Mouse (Mus musculus): Measurements from ENCODE around the gene Cdk14.

The Cdk14 gene

DNA sequence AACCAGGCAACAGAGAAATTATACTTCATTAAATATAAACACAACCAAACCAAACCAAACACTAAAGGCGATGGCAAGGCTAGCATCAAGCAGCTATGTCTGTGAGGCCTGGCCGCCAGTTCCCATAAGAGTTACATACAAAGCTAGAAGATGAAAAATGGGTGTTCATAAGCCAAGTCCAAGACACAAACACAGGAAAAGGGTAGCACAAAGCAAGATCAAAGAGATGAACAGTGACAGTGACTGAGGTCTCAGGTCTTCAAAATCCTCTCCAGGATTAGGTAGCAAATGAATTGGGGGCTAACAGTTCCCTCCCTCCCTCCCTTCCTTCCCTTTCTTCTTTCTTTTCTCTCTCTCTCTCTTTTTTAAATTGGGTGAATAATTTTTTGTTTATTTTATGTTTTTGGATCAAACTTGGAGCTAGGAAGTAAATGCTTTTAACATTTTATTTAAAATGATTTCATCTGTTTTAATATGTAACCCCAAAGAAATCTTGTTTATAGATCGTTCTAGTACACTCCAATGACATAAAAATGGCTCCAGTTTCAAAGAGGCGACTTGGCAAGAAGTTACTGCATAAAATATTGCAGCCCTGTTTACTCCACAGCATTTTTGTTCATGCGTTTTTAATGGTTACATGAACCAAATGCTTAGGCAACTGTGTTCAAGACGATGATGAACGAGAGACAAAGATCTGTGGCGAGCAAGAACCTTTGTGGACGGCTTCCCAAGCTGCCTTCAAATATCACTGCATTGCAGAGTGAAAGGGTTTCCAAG is 568.0 kb downstream of the Cdk14 start:
- peak; percentile 24 for DNase-seq (ENCODE audit: low spot score)

DNA sequence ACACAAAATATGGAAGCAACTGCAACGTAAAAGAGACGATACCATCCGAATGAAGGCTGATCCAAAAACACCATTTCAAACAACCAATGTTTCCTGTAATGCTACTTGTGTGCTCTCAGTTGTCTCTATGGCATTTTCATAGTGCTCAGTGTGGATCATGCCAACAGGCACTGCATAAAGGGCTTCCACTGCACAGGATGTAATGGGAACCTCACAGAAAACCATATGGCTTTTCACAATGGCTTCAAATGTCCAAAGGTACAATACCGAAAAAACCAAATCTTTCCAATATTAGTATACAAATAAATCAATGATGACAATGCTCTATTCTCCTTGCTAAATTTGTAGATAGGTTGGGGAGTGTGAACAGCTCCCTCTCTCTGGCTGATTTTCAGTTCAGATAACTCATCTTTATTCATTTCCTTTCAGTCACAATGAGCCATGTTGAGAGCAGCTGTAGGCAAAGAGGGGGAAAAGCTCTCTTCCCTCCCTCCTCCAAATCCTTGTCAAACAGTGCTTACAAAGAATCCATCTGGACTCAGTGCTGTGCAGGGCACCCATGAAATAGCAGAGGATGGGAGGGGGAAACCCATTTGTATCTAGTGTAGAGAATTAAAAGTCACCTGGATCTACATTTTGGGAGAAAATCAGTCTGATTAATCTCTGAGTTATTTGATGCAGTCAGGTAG is 568.7 kb downstream of the Cdk14 start:
- no peak for DNase-seq (ENCODE audit: low spot score)

DNA sequence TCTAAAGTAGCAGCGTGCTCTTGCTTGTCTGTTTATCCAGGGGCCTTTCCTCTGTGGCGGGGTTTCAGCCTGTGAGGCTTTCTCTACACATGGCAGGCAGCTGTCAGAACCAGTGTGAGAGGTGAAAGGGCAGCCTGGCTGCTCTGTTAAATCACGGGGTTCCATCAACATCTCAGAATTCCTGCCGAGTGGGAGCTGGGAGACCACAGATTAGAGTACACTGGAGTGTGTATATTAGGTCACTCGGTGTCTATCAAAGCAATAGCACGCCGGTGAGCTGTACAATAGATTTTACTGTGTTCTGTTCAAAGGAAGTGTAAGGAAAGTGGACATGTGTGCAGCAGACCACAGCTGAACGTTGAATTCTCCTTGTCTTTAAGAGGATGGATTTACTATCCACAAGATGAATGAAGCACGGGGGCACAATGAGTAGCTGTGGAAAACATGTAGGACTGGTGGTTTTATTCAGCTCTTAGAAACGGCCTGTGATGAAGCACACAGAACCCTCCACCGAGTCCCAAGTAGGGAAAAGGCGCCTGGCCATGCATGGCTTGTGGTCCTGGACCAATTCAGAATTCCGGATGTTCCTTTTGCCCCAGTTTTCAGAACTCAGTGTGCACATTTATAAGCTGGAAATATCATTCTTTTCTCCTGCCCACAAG is 585.2 kb downstream of the Cdk14 start:
- no peak for DNase-seq (ENCODE audit: low spot score)

DNA sequence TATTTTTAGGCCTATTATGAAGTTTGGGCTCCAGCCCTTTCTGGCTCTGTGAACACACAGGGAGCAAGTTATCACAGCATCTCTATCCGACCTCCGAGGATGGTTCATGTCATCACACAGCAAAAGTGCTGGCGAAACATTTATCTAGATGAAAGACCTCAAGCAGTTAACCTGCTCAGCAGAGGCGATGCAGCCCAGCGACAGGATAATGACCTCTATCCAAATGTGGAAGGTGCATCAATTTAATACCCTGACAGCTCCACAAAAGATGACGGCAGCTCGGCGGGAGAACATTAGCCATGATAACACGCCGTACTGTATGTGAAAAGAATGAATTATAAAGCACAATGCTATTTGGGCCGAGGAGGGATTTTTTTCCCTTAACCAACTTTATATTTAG is 586.2 kb downstream of the Cdk14 start:
- no peak for DNase-seq (ENCODE audit: low spot score)

- no peak for DNase-seq (ENCODE audit: low spot score)
Observed at GRCm38 (mm10) chr5:4826886-4827285, 593.2 kb downstream of the Cdk14 start.

- peak; percentile 38 for DNase-seq (ENCODE audit: low spot score)
Observed at GRCm38 (mm10) chr5:4825951-4826350, 594.2 kb downstream of the Cdk14 start.

- DNase-seq (ENCODE audit: low spot score) = no peak
Observed at GRCm38 (mm10) chr5:4825076-4825475, 595.0 kb downstream of the Cdk14 start.

GRCm38 (mm10) chr5:4824171-4824570 is 595.9 kb downstream of the Cdk14 start:
- DNase-seq (ENCODE audit: low spot score) = no peak

DNA sequence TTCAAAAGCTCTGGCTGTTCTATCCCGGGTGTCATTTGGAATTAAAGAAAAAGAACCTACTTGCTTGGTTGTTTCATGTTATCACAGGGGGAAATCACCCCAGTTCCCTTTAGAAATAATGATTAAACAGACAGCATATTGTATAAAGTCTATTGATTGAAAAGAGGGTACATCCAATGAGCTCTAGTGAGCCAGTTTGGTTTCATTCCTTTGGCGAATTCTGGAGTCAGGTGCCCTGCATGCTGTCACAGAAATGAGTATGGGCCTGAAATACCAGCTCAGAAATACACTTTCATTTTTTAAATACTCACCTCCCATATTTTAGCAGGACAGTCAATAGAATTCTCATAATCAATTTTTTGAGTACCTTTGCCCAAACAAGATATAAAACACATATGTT is 598.1 kb downstream of the Cdk14 start:
- no peak for DNase-seq (ENCODE audit: low spot score)

DNA sequence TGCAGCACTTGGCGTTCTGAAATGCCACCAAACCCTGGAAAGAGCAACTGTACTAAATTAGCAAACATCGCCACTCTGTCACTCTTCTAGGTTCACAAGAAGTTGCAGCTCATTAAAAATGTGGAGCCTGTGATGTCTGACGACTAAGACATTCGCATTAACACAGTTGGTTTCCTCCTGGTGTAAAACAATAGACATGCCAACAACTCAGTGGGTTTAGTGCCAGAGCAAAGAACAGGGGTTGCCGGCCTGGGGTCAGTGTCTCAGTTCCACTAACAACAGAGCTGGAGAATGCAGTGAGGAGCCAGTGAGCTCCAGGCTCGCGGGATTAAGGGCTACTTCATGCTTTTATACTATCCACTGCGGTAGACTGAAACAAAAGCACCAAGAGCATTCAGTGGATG is 598.7 kb downstream of the Cdk14 start:
- no peak for DNase-seq (ENCODE audit: low spot score)

DNA sequence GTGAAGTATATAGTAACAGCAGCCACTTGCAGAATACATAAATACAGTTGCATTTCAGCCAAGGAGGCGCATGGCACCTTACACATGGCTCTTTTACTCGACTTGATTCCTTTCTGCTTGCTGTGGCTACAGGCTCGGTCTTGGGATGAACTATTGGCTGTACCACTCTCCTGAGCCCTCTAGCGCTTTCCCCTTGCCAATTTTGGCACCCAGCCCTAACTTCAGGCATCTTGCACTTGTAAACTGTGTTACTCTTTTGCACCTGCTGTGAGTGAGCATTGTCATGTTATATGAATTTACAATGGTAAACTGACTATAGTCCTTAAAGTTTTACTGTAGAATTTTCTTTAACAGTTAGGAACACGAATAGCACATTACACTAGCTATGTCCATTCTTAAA is 603.1 kb downstream of the Cdk14 start:
- no peak for DNase-seq (ENCODE audit: low spot score)

GRCm38 (mm10) chr5:4814465-4815204 is 605.5 kb downstream of the Cdk14 start:
- no peak for DNase-seq (ENCODE audit: low spot score)

GRCm38 (mm10) chr5:4813357-4813756 is 606.8 kb downstream of the Cdk14 start:
- no peak for DNase-seq (ENCODE audit: low spot score)

GRCm38 (mm10) chr5:4812036-4812729 is 607.9 kb downstream of the Cdk14 start:
- DNase-seq (ENCODE audit: low spot score) = no peak

- no peak for DNase-seq (ENCODE audit: low spot score)
Observed at GRCm38 (mm10) chr5:4805228-4805627, 614.9 kb downstream of the Cdk14 start.

DNA sequence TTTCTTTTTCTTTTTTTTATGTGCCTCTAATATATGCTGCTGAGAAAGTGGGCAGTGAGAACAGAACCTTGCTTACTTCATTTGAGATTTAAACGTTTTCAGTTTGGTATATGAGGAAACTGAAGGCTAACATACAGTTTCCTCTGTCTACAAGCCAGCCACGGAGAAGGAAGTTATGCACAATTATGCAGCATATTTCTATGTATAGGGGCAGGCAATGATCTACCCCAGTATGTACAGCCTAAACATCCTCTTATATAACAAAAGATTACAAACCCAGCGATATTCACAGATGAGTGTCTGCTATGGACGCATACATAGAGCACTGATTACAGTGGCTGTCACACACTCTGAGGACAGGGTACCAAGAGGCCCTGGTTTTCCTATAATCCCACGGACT is 616.4 kb downstream of the Cdk14 start:
- DNase-seq (ENCODE audit: low spot score) = no peak

- no peak for DNase-seq (ENCODE audit: low spot score)
Observed at GRCm38 (mm10) chr5:4801971-4802370, 618.1 kb downstream of the Cdk14 start.

GRCm38 (mm10) chr5:4801096-4801850 is 618.8 kb downstream of the Cdk14 start:
- DNase-seq (ENCODE audit: low spot score) = no peak

- no peak for DNase-seq (ENCODE audit: low spot score)
Observed at GRCm38 (mm10) chr5:4791219-4791618, 628.9 kb downstream of the Cdk14 start.

DNA sequence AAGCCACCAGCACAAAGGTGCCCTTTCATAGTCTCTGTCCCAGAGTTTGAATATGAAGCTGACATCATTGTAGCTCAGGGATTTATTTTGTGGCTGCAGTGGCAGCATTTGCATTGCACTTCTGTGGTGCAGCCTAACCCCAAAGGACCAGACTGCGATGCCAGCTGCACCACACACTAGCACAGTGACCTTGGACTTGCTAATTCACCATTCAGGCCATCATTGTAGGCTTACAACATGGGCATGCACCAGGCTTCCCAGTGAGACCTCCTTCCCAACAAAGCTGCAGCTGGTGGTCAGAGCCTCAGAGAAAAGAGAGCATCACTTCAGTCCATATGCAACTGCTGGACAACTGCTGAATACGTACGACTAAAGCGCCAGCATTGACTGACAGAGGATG is 629.8 kb downstream of the Cdk14 start:
- DNase-seq (ENCODE audit: low spot score) = no peak

GRCm38 (mm10) chr5:4788484-4788883 is 631.6 kb downstream of the Cdk14 start:
- DNase-seq (ENCODE audit: low spot score) = no peak

Data from urinary bladder, postnatal 14 days (tissue).